Mouse (Mus musculus): ENCODE measurements around the gene Thnsl1. TPM values are rescaled to one million over a fixed set of nuclear protein-coding genes. Genes with fewer than 3 reads are reported as not detected.

The Thnsl1 gene
- 1.9 TPM in 2 replicates for polyA plus RNA-seq (2012; rRNA removed)

DNA sequence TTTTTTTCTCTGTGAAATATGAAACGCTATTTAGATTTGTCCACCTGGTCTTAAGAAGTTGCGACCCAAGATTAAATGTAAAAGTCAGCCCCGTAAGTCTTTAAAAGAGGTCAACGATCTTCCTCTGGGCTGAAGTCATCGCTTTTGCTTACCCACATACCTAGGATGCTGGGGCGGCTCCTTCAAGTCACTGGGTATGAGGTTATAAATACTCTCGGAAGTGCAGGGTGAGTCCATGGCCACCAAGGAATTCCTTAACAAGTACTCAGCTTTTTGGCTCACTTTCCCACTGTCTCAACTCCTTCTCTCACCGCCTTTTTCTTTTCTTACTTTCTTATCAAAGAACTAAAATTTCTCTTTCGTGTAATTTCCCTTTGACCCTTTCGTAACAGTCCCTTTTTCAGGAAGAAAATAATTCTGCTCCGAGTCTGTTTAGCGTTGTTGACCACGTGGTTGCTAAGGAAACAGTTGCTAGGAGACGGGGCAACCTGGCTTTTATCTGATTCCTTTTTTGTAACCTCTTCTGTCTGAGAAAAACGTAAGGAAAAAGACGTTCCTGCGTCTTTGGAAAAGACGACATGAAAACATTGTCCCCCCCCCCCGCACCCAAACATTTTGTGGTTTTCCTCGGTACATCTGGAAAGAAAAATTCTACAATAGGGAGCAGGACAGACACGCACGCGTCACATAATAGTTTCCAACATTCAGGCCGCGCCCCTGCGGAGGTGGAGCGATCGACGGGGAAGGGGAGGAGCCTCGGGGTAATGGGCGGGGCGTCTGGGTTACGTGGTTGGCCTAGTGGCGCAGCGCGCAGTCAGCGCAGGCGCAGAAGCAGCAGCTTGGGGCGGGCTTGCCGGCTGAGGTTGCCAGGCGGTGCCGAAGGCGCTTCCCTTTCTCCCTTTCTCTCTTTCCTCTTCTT is at the start of gene Thnsl1, which contains the start of gene Enkur:
Thnsl1 (plus strand) TSS at position 813 of the 919 bp plus-strand sequence.
Enkur (minus strand) TSS at position 454 of the 919 bp plus-strand sequence.

Other genes with a start within 250 kb of the Thnsl1 start
- 18.3 and 21.7 TPM in 2 replicates for gene Arhgap21, start 236.8 kb upstream of the Thnsl1 start, polyA plus RNA-seq (2012; rRNA removed)
- gene Enkur, start 359 bp upstream of the Thnsl1 start, polyA plus RNA-seq (2012; rRNA removed): 0.24 TPM in 1 of 2 replicates, not detected in the other
- 0.02 TPM in 2 replicates for gene Gpr158, start 161.8 kb downstream of the Thnsl1 start, polyA plus RNA-seq (2012; rRNA removed)

All from colon, adult 2 months (tissue).